Mouse (Mus musculus) midbrain, embryonic 11.5 days (tissue): ENCODE measurements around the gene Scml4. TPM values are rescaled to one million over a fixed set of nuclear protein-coding genes. Genes with fewer than 3 reads are reported as not detected.

Experiments
- ATAC-seq: fragments of 200-750 bp; cut with Nextera tagmentation; 2 replicates; pipeline ENCODE4 v1.8.0; 2017; ENCODE audit warnings: moderate TSS enrichment, moderate library complexity; ENCODE audit not compliant: low FRiP score
- DNase-seq: peaks from one replicate; pipeline ENCODE4 v3.0.0; 2015; ENCODE audit warnings: low spot score; ENCODE audit errors: missing footprints
- H3K27ac ChIP-seq: fragments of 300-500 bp; sonication (generic); 2 replicates; pipeline ENCODE4 v1.5.1; 2014; ENCODE audit warnings: low read depth, low read length
- H3K27me3 ChIP-seq: fragments of 300-500 bp; sonication (generic); 2 replicates; pipeline ENCODE4 v1.6.1; 2014; ENCODE audit warnings: mild to moderate bottlenecking, low read length, moderate library complexity, mixed read lengths; ENCODE audit not compliant: control insufficient read depth, insufficient read depth
- H3K36me3 ChIP-seq: fragments of 300-500 bp; sonication (generic); 2 replicates; pipeline ENCODE4 v1.6.1; 2014; ENCODE audit warnings: mild to moderate bottlenecking, low read length, moderate library complexity, mixed read lengths; ENCODE audit not compliant: control insufficient read depth, insufficient read depth
- H3K4me1 ChIP-seq: fragments of 300-500 bp; sonication (generic); 2 replicates; pipeline ENCODE4 v1.6.1; 2014; ENCODE audit warnings: low read length; ENCODE audit not compliant: control insufficient read depth, insufficient read depth
- H3K4me2 ChIP-seq: fragments of 300-500 bp; sonication (generic); 2 replicates; pipeline ENCODE4 v1.6.1; 2014; ENCODE audit warnings: mild to moderate bottlenecking, moderate library complexity
- H3K4me3 ChIP-seq: fragments of 300-500 bp; sonication (generic); 2 replicates; pipeline ENCODE4 v1.5.1; 2014; ENCODE audit warnings: low read depth, low read length
- H3K9ac ChIP-seq: fragments of 300-500 bp; sonication (generic); 2 replicates; pipeline ENCODE4 v1.6.1; 2014; ENCODE audit warnings: low read length
- H3K9me3 ChIP-seq: fragments of 300-500 bp; sonication (generic); 2 replicates; pipeline ENCODE4 v1.6.1; 2016; ENCODE audit warnings: low read length; ENCODE audit not compliant: control insufficient read depth
- WGBS: fragments of 180-500 bp; shearing (Covaris S2); extraction: QIAGEN DNeasy Blood & Tissue Kit; methylation state at CpG from one replicate; pipeline ENCODE4 v1.1.7; 2014; 5-methylcytosine and 5-hydroxymethylcytosine counted together
- polyA plus RNA-seq: library from polyadenylated mRNA; unstranded; fragments of >200 nt; fragmentation: Nextera tagmentation; extraction: Ambion mirVana; gene quantifications from 2 replicates; pipeline ENCODE4 v1.2.1, GENCODE M21; 2014

Scml4 gene
- polyA plus RNA-seq, 1 experiment from 2014 or later, result 1.1 TPM

- Histone ChIP-seq H3K27me3 (no peaks in the 10 kb centered on the region), H3K4me3 (no peak overlapping the region), H3K9ac (no peak overlapping the region), H3K27ac (no peak overlapping the region), H3K4me2 (no peak overlapping the region), H3K4me1 (peaks cover 5% of the 10 kb centered on the region), H3K9me3 (peaks cover 2% of the 10 kb centered on the region; the same call in 1 of the 2 replicates), H3K36me3 (no peaks in the 10 kb centered on the region)
- DNase-seq, result peak; percentile 78
- 94% methylated on average over 9 of the region's 9 CpGs for WGBS
- no peak for ATAC-seq
Measured at GRCm38 (mm10) chr10:42856574-42856973, 3.6 kb upstream of the Scml4 start.

DNA sequence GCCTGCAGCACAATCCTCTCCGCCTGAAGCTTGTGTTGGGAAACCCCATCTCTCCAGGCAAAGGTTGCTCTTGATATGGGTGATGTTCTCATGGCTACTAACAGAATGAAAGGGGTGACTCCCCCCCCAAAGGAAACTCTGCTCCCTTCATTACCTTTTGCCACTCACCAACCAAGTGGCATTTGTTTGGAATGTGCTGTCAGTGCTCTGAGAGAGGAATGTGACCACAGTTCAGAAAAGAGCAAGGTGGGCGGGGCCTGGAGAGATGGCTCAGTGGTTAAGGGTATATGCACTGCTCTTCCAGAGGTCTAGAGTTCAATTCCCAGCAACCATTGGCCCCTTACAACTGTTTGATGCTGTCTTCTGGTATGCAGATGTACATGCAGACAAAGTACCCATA is 3.1 kb upstream of the Scml4 start:
- Histone ChIP-seq H3K9me3 (peaks cover 2% of the 10 kb centered on the region; the same call in 1 of the 2 replicates), H3K4me2 (no peak overlapping the region), H3K4me1 (peaks cover 5% of the 10 kb centered on the region), H3K27me3 (no peaks in the 10 kb centered on the region), H3K4me3 (no peak overlapping the region), H3K36me3 (no peaks in the 10 kb centered on the region), H3K9ac (no peak overlapping the region), H3K27ac (no peak overlapping the region)
- ATAC-seq (no peak), DNase-seq (no peak)
- 88% methylated on average over 2 of the region's 2 CpGs for WGBS

DNA sequence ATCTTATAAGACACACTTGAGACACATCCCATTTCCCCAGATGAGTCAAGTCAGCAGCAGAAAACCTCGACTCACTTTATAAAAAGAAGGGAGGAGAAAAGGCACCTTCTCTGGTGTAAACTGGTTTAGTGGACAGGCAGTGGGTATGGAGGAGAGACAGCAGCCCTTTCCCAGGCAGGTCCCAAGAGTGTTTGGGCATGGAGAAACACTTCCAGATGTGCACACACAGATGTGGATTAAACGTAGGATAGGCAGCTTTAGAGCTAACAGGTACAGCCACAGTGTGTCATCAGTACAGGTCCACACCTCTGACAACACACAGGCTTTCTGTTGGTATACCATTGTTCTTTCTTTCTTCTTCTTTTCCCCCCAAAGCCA is 400 bp upstream of the Scml4 start:
- Histone ChIP-seq H3K9ac (0 out of 2 replicates have a peak overlapping the region, but pooled peaks have one; percentile 9), H3K4me1 (peaks cover 5% of the 10 kb centered on the region), H3K27me3 (no peaks in the 10 kb centered on the region), H3K9me3 (no peaks in the 10 kb centered on the region), H3K4me3 (no peak overlapping the region), H3K27ac (no peak overlapping the region), H3K4me2 (no peak overlapping the region), H3K36me3 (no peaks in the 10 kb centered on the region)
- ATAC-seq (peak; percentile 36; the same call in 1 of the 2 replicates), DNase-seq (no peak)
- whole genome bisulfite sequencing, result 46% methylated on average over 2 of the region's 2 CpGs

DNA sequence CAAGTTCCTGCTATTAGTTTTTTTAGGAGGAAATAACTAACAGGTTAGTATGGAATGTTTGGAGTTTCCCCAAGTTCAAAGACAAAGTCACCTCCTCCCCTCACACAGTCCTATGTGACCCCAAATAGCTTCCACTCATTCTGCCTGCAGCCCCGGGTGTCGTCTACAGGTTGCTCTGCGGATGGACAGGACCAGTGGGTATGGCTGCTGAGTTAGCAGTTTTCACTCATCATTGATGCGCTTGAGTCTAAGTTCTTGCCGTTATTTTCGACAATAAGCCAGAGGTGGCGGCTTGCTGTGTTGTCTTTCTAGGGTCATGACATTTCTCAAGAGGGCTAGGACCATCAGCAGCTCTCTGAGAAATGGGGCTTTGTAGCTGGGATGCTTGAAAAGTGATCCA is 1.3 kb downstream of the Scml4 start:
- Histone ChIP-seq H3K36me3 (no peaks in the 10 kb centered on the region), H3K9me3 (no peaks in the 10 kb centered on the region), H3K4me3 (no peak overlapping the region), H3K4me1 (peaks cover 5% of the 10 kb centered on the region), H3K9ac (no peak overlapping the region), H3K27ac (no peak overlapping the region), H3K4me2 (no peak overlapping the region), H3K27me3 (no peaks in the 10 kb centered on the region)
- no peak for DNase-seq
- 82% methylated on average over 7 of the region's 7 CpGs for WGBS
- ATAC-seq, result no peak

GRCm38 (mm10) chr10:42862102-42862740 is 2.1 kb downstream of the Scml4 start:
- no peak for ATAC-seq
- no peaks in the 10 kb centered on the region for H3K27me3 ChIP-seq
- no peak overlapping the region for H3K9ac ChIP-seq
- DNase-seq, result no peak
- H3K4me2 ChIP-seq, result no peak overlapping the region
- WGBS, result 81% methylated on average over 13 of the region's 13 CpGs
- H3K9me3 ChIP-seq, result no peaks in the 10 kb centered on the region
- H3K4me1 ChIP-seq, result peaks cover 5% of the 10 kb centered on the region
- no peak overlapping the region for H3K4me3 ChIP-seq
- H3K27ac ChIP-seq, result no peak overlapping the region
- no peaks in the 10 kb centered on the region for H3K36me3 ChIP-seq

GRCm38 (mm10) chr10:42862806-42863205 is 2.6 kb downstream of the Scml4 start:
- Histone ChIP-seq H3K9ac (no peak overlapping the region), H3K27me3 (no peaks in the 10 kb centered on the region), H3K9me3 (no peaks in the 10 kb centered on the region), H3K4me2 (no peak overlapping the region), H3K27ac (no peak overlapping the region), H3K4me3 (no peak overlapping the region), H3K4me1 (peaks cover 5% of the 10 kb centered on the region), H3K36me3 (no peaks in the 10 kb centered on the region)
- no peak for ATAC-seq
- WGBS, result 91% methylated on average over 4 of the region's 4 CpGs
- no peak for DNase-seq

- no peak overlapping the region for H3K4me3 ChIP-seq
- 64% methylated on average over 31 of the region's 31 CpGs for WGBS
- 0 out of 2 replicates have a peak overlapping the region, but pooled peaks have one; percentile 2 for H3K4me2 ChIP-seq
- no peak overlapping the region for H3K9ac ChIP-seq
- no peak for ATAC-seq
- H3K9me3 ChIP-seq, result no peaks in the 10 kb centered on the region
- no peaks in the 10 kb centered on the region for H3K36me3 ChIP-seq
- no peak for DNase-seq
- no peak overlapping the region for H3K27ac ChIP-seq
- H3K4me1 ChIP-seq, result peaks cover 5% of the 10 kb centered on the region
- H3K27me3 ChIP-seq, result no peaks in the 10 kb centered on the region
Measured at GRCm38 (mm10) chr10:42863621-42864391, 3.6 kb downstream of the Scml4 start.

DNA sequence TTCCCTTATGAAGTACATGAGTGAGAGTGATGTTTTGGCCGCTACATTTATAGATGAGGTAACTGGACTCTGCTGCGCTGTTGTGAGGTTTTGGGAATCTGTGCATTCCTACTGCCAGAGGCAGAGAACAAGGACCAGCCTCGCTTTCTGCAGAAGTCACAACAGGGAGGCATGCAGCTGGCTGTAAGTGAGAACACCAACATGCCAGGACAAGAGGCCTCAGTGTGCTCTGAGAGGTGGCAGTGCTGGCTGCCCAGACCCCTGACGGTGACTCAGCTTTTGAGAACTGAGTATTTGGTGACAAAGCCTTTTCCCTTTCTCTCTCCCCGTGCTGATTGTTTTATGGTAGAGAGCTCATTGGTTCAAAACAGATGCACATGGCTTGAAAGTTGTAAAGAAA is 4.5 kb downstream of the Scml4 start:
- no peaks in the 10 kb centered on the region for H3K36me3 ChIP-seq
- H3K27me3 ChIP-seq, result no peaks in the 10 kb centered on the region
- H3K9me3 ChIP-seq, result no peaks in the 10 kb centered on the region
- H3K9ac ChIP-seq, result no peak overlapping the region
- ATAC-seq (no peak), DNase-seq (no peak)
- H3K27ac ChIP-seq, result no peak overlapping the region
- WGBS, result 56% methylated on average over 5 of the region's 5 CpGs
- no peak overlapping the region for H3K4me3 ChIP-seq
- no peak overlapping the region for H3K4me2 ChIP-seq
- H3K4me1 ChIP-seq, result peaks cover 5% of the 10 kb centered on the region

DNA sequence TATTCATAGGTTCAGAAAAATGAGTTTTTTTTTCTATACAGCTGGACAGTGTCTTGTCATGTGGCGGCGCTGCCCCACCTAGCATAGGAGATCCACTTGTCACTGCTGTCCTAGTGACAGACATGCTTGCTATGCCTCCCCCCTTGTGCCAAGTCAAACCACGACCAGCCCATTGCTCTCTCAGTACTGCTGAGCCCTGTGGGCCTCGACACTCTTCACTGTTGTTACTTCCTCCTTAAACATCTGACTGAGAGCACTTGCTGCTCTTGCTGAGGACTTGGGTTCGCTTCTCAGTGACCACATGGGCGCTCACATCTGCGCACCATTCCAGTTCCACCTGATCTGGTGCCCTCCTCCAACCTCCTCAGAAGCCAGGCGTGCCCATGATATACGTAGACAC is 8.2 kb downstream of the Scml4 start:
- Histone ChIP-seq H3K9me3 (no peaks in the 10 kb centered on the region), H3K27me3 (no peaks in the 10 kb centered on the region), H3K27ac (no peak overlapping the region), H3K4me1 (no peaks in the 10 kb centered on the region), H3K9ac (no peak overlapping the region), H3K36me3 (no peaks in the 10 kb centered on the region), H3K4me3 (no peak overlapping the region), H3K4me2 (no peak overlapping the region)
- WGBS, result 91% methylated on average over 9 of the region's 9 CpGs
- ATAC-seq (no peak), DNase-seq (no peak)
